Mouse (Mus musculus) myocyte (in vitro differentiated cells): ENCODE data around the gene Specc1l.

Experiments
- CEBPB ChIP-seq: IDR thresholded peaks from 2 replicates; pipeline ENCODE4 v1.6.1; 2011; ENCODE audit warnings: mild to moderate bottlenecking, moderate library complexity; ENCODE audit not compliant: poor library complexity, insufficient read depth, severe bottlenecking
- MAX ChIP-seq: IDR thresholded peaks from one replicate; pipeline ENCODE4 v1.6.1; 2011; ENCODE audit warnings: low read depth, mild to moderate bottlenecking, control low read depth
- MYOD1 ChIP-seq, 3 experiments: IDR thresholded peaks; one replicate each; pipeline ENCODE4 v1.6.1; 2011; ENCODE audit warnings: control low read depth in 2 of 3, low read depth in 2 of 3, mild to moderate bottlenecking in 2 of 3, moderate library complexity in 1 of 3; ENCODE audit not compliant: insufficient read length in 2 of 3, control insufficient read depth in 1 of 3
- MYOG ChIP-seq, 3 experiments: IDR thresholded peaks; one replicate each; pipeline ENCODE4 v1.6.1; 2011; ENCODE audit warnings: control low read depth in 2 of 3, low read depth in 2 of 3, mild to moderate bottlenecking in 2 of 3; ENCODE audit not compliant: insufficient read length in 2 of 3, control insufficient read depth in 1 of 3, insufficient read depth in 1 of 3
- POLR2A ChIP-seq: IDR thresholded peaks from one replicate; pipeline ENCODE4 v1.6.1; 2011; ENCODE audit warnings: low read depth, mild to moderate bottlenecking, control low read depth, moderate library complexity; ENCODE audit not compliant: insufficient read length
- POLR2AphosphoS2 ChIP-seq: IDR thresholded peaks from one replicate; pipeline ENCODE4 v1.6.1; 2011; ENCODE audit warnings: low read depth, control low read depth; ENCODE audit not compliant: insufficient read length
- TCF3 ChIP-seq: IDR thresholded peaks from one replicate; pipeline ENCODE4 v1.6.1; 2011; ENCODE audit warnings: low read depth, control low read depth; ENCODE audit not compliant: insufficient read length
- USF1 ChIP-seq: IDR thresholded peaks from one replicate; pipeline ENCODE4 v1.6.1; 2011; ENCODE audit warnings: low read depth, mild to moderate bottlenecking, control low read depth, moderate library complexity

GRCm38 (mm10) chr10:75182151-75182774 lies 29.6 kb upstream of the Specc1l start:
- TF ChIP-seq POLR2A (no peak), POLR2AphosphoS2 (no peak), MAX (no peak), MYOG (IDR thresholded peaks at IDR 0.05; ENCODE audit: control insufficient read depth in 1 of 3, insufficient read depth in 1 of 3, insufficient read length in 2 of 3, low read depth in 2 of 3) (no peak), CEBPB (no peak), MYOD1 (IDR thresholded peaks at IDR 0.05; ENCODE audit: control insufficient read depth in 1 of 3, insufficient read length in 2 of 3, low read depth in 2 of 3) (no peak), USF1 (no peak), TCF3 (no peak)
